Mouse (Mus musculus) Muller cell, postnatal 12 days (primary cell): ENCODE measurements around the gene Sdc1.
A peak's percentile ranks its signal among the peaks of the same experiment; 100 is the strongest.

Source experiments
- DNase-seq: peaks from one replicate; pipeline ENCODE4 v3.0.0-alpha.2; 2015; ENCODE audit errors: inconsistent ontology term

Gene Sdc1

GRCm38 (mm10) chr12:8782565-8782964 lies 11.4 kb downstream of the Sdc1 start:
- DNase-seq = no peak

GRCm38 (mm10) chr12:8784189-8784588 lies 13.1 kb downstream of the Sdc1 start:
- peak; percentile 49 for DNase-seq

DNA sequence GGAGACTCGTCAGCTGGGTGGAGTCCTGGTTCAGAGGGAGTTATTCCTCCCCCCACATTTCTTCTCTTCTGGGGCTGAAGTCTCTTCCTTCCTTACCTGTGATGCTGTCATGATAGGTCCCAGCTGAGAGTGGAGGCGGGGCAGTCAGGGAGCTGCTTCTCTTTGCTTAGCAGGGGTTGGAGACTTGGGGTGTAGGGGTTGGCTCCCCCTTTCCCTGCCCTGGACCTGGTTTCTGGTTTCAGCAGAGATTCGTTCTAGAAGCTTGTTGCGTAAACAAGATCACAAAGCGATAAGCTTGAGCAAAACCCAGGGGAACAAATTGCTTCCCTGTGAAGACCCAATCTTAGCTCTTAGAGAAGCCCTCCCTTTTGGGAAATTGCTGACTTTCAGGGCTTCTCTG lies 15.4 kb downstream of the Sdc1 start:
- DNase-seq = no peak

- no peak for DNase-seq
These were observed 16.0 kb downstream of the Sdc1 start for GRCm38 (mm10) chr12:8786984-8787730.

DNA sequence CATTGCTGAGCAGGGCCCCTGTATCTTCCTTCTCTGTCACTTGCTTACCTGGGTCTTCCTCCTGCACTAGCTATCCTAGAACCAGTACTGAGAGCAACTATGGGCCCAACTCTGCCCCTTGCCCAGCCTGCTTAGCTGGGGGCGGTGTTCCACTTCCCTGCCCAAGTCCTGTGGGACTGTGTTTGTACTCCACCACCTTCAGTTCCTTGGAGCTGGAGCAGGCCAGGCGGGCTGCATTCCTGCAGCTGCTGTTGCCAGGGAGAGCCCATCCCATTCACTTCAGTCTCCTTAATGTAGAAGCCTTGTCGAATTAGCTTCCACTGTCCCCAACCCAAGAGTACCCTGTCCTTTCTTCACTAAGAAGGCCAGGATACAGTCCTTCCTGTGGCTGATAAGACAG lies 17.3 kb downstream of the Sdc1 start:
- no peak for DNase-seq

GRCm38 (mm10) chr12:8790615-8791014 lies 19.5 kb downstream of the Sdc1 start:
- no peak for DNase-seq

- peak; percentile 89 for DNase-seq
These were observed 22.4 kb downstream of the Sdc1 start for GRCm38 (mm10) chr12:8793410-8794051.

- DNase-seq = no peak
These were observed 26.8 kb downstream of the Sdc1 start for GRCm38 (mm10) chr12:8797936-8798335.

GRCm38 (mm10) chr12:8798486-8799020 lies 27.4 kb downstream of the Sdc1 start:
- DNase-seq = no peak

DNA sequence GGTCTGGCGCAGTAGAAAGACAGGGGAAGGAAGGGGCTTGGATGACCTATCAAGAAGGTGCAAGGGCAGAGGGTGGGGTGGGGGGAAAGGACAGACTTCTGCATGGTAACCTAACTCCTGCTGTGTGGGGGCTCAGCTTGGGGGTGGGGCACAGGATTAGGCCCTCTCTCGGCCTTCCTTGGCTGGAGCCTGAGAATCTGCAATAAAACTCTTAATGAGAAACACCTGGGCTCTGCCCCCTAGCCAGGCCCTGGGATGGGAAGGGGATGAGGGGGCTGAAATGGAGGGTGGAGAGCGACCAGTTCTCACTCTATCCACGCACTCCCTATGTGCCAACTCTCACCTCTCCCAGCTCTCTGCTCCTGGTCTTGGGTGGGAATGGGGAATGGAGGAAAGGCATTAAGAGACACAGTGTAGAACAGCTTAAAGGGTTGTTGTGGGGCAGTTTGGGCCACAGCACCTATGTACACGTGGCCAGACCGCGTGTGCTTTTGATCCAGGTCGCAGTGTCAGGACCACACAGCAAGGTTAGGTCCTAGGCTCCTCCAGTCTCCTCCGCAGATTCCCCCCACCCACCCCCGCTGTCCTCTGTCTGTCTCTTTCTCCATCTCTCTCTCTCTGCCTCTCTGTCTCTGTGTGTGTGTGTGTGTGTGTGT lies 32.4 kb downstream of the Sdc1 start:
- DNase-seq = no peak

DNA sequence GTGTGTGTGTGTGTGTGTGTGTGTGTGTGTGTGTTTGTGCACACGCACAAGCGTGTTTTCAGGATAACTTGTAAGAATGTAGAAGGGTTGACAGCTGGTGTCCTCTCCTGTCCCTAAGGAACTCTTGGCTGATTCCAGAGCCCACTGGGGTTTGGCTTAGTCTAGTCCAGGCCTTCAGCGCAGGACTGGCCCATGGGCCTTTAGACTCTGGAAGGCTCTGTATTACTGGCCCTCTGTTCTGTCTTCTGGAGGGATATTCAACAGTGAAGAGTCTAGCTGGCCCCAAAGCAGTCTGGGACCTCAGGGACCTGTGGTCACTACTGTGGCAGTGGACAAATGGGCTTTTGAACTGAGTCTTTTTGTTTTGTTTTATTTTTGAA lies 32.9 kb downstream of the Sdc1 start:
- DNase-seq = no peak

- peak; percentile 30 for DNase-seq
These were observed 34.0 kb downstream of the Sdc1 start for GRCm38 (mm10) chr12:8804934-8805722.

- no peak for DNase-seq
These were observed 38.0 kb downstream of the Sdc1 start for GRCm38 (mm10) chr12:8809086-8809485.

GRCm38 (mm10) chr12:8809626-8810025 lies 38.5 kb downstream of the Sdc1 start:
- DNase-seq = no peak

DNA sequence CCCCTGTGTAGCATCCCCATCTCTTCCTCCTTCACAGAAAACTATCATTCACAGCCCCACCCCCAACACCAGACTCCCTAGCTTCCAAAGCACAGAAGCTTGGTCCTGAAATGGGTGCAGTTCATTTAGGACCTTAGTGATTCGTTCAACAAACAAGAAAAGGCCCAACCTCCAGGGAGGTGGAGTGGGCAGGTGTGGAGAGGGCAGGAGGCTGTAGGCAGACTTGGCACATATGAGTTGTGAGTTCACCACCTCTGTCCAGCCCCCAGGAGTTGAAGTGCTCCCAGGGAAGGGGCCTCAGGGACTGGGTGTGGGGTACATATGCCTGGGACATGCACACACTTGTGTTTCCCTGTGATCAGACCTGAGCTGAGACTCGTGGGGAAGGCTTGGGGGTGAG lies 39.8 kb downstream of the Sdc1 start:
- no peak for DNase-seq

- DNase-seq = peak; percentile 57
These were observed 40.3 kb downstream of the Sdc1 start for GRCm38 (mm10) chr12:8811441-8811871.

GRCm38 (mm10) chr12:8811894-8812560 lies 40.9 kb downstream of the Sdc1 start:
- DNase-seq = no peak

DNA sequence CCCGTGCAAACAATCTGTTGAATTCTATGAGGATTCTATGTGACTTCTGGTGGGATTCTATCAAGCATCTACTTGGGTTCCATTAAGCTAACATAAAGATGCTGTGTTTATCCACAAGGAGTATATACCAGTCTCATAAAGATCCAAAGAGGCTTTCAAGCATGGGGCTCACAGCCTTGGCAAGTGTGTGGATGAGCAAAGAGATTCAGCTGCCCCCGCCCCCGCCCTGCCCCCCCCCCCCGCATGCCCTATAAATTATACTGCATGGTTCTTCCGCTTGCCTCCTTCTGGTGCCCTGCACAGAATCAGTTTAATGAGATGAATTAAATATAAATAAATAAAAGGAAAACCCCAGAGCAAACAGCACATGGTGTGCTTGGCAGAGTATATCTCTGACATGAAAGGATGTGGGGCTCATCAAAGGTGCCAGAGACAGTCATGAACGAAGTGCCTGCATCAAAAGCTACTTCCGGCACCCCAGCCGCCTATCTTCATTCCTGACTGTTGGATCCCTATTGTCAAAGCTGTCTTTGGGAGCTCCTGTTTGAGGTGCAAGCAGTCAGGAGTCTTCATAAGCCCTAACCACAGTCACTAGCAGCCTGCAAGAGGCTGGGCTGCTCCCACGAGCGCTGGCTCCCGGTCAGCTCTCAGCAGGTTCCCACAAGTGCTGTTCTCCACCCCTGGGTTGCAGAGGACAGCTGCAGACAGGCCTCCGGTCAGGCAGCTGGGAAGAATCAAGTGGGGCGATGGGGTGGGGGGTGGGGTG lies 46.5 kb downstream of the Sdc1 start:
- DNase-seq = peak; percentile 38

DNA sequence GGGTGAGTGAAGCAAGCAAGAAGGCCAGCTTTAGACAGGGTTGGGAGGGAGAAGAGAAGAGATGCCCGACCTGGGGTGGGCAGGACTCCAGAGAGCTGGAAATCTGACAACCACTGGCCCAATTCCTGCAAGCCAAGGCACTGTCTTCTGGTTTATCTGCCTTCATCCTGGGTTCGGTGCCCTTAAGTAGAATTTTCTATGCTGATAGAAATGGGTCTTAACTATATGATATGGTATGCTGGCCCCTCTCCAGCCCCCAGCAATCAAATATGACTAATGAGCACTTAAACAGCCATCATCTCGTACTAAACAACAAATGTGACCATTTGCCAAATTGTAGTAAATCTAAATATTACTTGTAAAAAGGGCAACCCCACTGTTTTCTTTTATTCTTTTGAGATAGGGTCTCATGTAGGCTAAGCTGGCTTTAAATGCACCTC lies 47.1 kb downstream of the Sdc1 start:
- no peak for DNase-seq

DNA sequence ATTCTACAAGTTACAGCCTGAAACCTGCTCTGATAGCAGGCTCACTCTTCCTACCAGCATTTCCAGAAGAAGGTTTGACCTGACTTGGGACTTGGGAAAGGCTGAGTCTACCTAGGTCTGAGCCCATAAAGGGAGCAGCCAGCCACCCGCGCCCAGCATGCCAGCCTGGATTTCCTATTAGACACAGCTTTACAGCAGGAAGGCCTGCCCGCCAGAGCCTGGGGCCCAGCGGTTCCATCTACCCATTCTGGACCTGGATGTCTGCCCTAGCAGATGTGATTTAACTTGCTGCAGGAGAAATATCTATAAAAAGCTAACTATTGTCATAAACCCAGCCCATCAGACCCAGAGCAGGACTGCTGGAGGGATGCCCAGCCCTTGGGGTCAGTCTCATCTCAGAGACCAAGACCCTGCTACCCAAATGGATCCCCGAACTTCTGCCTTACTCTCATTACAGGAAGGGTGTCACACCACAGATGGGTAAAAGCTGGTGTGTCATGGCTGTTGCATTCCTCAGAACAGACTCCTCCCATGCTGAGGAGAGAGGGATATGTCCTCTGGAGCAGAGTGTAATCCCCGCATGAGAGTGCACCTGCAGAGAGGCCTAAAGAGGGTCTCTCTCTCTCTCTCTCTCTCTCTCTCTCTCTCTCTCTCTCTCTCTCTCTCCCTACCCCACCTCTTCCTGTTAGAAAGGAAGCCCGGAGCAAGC lies 54.0 kb downstream of the Sdc1 start:
- DNase-seq = no peak
